Comparison of ENCODE assay signal across 21 mouse cellular contexts in the genomic region with DNA sequence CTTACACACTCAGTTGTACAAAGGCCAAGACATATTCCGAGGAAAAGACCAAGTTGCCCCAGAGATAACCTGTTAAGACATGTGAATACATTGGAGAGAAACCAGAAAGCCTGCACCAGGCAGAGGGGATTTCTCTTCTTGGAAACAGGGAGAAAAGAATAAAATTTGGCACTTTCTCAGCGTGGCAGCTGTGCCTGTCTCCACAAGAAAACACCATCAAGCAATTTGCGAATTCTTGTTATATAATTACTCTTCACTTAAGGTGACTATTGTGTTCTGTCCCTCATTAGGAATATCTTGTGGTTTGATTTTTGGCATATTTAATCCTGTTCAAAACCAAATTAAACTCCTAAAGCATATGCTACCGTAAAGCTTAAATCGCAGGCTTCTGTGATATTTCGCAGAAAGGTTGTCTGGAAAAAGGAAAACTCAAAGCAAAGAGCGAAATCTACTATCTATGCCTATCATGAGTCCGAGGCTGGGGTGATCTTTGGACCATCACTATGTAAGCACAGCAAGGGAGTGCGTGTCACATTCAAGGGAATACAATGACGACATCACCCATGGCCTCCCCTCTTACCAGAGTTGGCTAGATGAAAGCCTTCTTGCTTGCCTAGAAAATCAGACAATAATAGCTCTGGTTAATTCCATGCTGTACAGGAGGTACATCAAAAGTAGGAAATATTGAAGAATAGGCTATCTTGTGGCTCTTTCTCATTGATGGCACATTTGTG. TPM values are rescaled to one million over a fixed set of nuclear protein-coding genes. Genes with fewer than 3 reads are reported as not detected.
DNase-seq lines count a peak whose midpoint lies in the region; TF ChIP-seq lines count a peak whose summit lies in the region.
"Had no signal": no experiment of that assay in that cellular context is flagged by ENCODE, and none has a peak within 500 bp of the region (broad histone marks: within the 10 kb centered on the region; RNA-seq: fewer than 3 reads in every experiment).

No protein-coding gene starts in this region.

- no peaks in the 10 kb centered on the region for H3K79me2 ChIP-seq in heart, adult 2 months (replicated peaks; ENCODE audit: control insufficient read depth, insufficient read depth, low read length)

- peak overlapping the region; percentile 35; the same call in 1 of the 2 replicates for H3K27ac ChIP-seq in cortical plate, adult 2 months (ENCODE audit: insufficient read depth, low read length)
- no peak overlapping the region for H3K27ac ChIP-seq in heart, adult 2 months
- H3K27ac ChIP-seq: embryonic facial prominence, embryonic 15.5 days; heart, embryonic 13.5 days; hindbrain, embryonic 10.5 days; kidney, embryonic 15.5 days; limb, embryonic 10.5 days; midbrain, embryonic 13.5 days had no signal

- no peaks in the 10 kb centered on the region for H3K36me3 ChIP-seq in heart, adult 2 months (ENCODE audit: control insufficient read depth, insufficient read depth, low read length)
- H3K36me3 ChIP-seq: embryonic facial prominence, embryonic 15.5 days; heart, embryonic 13.5 days; hindbrain, embryonic 10.5 days; kidney, embryonic 15.5 days; limb, embryonic 10.5 days; midbrain, embryonic 13.5 days had no signal

- H3K4me3 ChIP-seq in cortical plate, adult 2 months (ENCODE audit: insufficient read depth, low read length): no peak overlapping the region
- H3K4me3 ChIP-seq in heart, adult 2 months: no peak overlapping the region
- H3K4me3 ChIP-seq: embryonic facial prominence, embryonic 15.5 days; heart, embryonic 13.5 days; hindbrain, embryonic 10.5 days; kidney, embryonic 15.5 days; limb, embryonic 10.5 days; midbrain, embryonic 13.5 days had no signal

- no peak for TF ChIP-seq POLR2A in cortical plate, adult 2 months (IDR thresholded peaks at IDR 0.05; ENCODE audit: extremely low read depth, insufficient read depth, low read length)
- TF ChIP-seq POLR2A in heart, adult 2 months (IDR thresholded peaks at IDR 0.05; ENCODE audit: insufficient read depth, low read depth, low read length): no peak

- no peak overlapping the region for H3K9ac ChIP-seq in heart, adult 2 months (ENCODE audit: low read depth, low read length)
- H3K9ac ChIP-seq: embryonic facial prominence, embryonic 15.5 days; heart, embryonic 13.5 days; kidney, embryonic 15.5 days; midbrain, embryonic 13.5 days had no signal

- TF ChIP-seq EP300 in heart, adult 2 months (IDR thresholded peaks at IDR 0.05; ENCODE audit: insufficient read depth, low read depth, low read length): no peak

- TF ChIP-seq CTCF in cortical plate, adult 2 months (IDR thresholded peaks at IDR 0.05; ENCODE audit: extremely low read depth, insufficient read depth, low read length): no peak
- TF ChIP-seq CTCF in heart, adult 2 months (IDR thresholded peaks at IDR 0.05): no peak

- WGBS in heart, adult 2 months: 75% methylated on average over 10 of the region's 10 CpGs

- intact Hi-C loops in left cerebral cortex, postnatal 4 days (cut with DNase I): no loop called here
- intact Hi-C loops in left cerebral cortex, postnatal 25 days (cut with DNase I): no loop called here
- intact Hi-C loops in heart, adult 2 months (cut with DNase I): no loop called here

- DNase-seq in left cerebral cortex, adult 18-20 months (ENCODE audit: low spot score in 2 of 2): peak; percentile 13 to 28
- DNase-seq in left cerebral cortex, postnatal 4 days: no peak
- peak; percentile 71 for DNase-seq in brain, adult 2 months (ENCODE audit: low read depth, low spot score)
- DNase-seq in left cerebral cortex, postnatal 25 days (ENCODE audit: low spot score in 2 of 2): peak; percentile 56 to 64
- no peak for DNase-seq in heart, adult 2 months
- no peak for DNase-seq in kidney, adult 9 months
- DNase-seq: cerebellum, adult 11-12 months; lung, adult 18-20 months; lung, postnatal 4 days; thymus, adult 2 months had no signal

- peaks cover 3% of the 10 kb centered on the region; the same call in 1 of the 2 replicates for H3K4me1 ChIP-seq in cortical plate, adult 2 months (ENCODE audit: control insufficient read depth, insufficient read depth, low read length)
- no peaks in the 10 kb centered on the region for H3K4me1 ChIP-seq in heart, adult 2 months (ENCODE audit: control insufficient read depth, insufficient read depth, low read length)
- H3K4me1 ChIP-seq: embryonic facial prominence, embryonic 15.5 days; kidney, embryonic 15.5 days; limb, embryonic 10.5 days had no signal

- no peaks in the 10 kb centered on the region for H3K27me3 ChIP-seq in heart, adult 2 months (ENCODE audit: control insufficient read depth, insufficient read depth, low read length)
- H3K27me3 ChIP-seq: embryonic facial prominence, embryonic 15.5 days; heart, embryonic 13.5 days; kidney, embryonic 15.5 days had no signal

RNA-seq across cellular contexts. Expression of gene 1700113H08Rik, which starts 51.4 kb away (rescaled TPM):
- total RNA-seq in left cerebral cortex, adult 18-20 months (2021): not detected
- not detected for total RNA-seq in left cerebral cortex, postnatal 4 days (2021)
- not detected in 2 replicates for polyA plus RNA-seq in cortical plate, adult 2 months (2012; rRNA removed)
- not detected for total RNA-seq in left cerebral cortex, postnatal 25 days (2021)
- total RNA-seq in heart, adult 2 months (2021): not detected
- polyA plus RNA-seq in heart, adult 2 months (2012; rRNA removed): 0.12 and 0.32 TPM in 2 replicates
- total RNA-seq: common myeloid progenitor, adult 5-6 weeks; layer of hippocampus, adult 18-20 months; MEL had no signal
- polyA plus RNA-seq: CD4-positive, CD25-positive, alpha-beta regulatory T cell, adult 4 months; embryonic facial prominence, embryonic 15.5 days; heart, embryonic 13.5 days; kidney, embryonic 15.5 days; limb, embryonic 10.5 days had no signal

Comparison
In these comparisons a context has a peak if more than half of its experiments do, and no peak if none do; other contexts are left out.
1. DNase-seq: peak in left cerebral cortex, adult 18-20 months (2 of 2), brain, adult 2 months (single experiment) and left cerebral cortex, postnatal 25 days (2 of 2); none in left cerebral cortex, postnatal 4 days (single experiment), heart, adult 2 months (0 of 2) and kidney, adult 9 months (single experiment).